Mouse (Mus musculus): ENCODE results near the gene Trim33. TPM values are rescaled to one million over a fixed set of nuclear protein-coding genes. Genes with fewer than 3 reads are reported as not detected.

Gene Trim33
- polyA plus RNA-seq, 1 experiment from 2014 or later, result 14.8 TPM

DNA sequence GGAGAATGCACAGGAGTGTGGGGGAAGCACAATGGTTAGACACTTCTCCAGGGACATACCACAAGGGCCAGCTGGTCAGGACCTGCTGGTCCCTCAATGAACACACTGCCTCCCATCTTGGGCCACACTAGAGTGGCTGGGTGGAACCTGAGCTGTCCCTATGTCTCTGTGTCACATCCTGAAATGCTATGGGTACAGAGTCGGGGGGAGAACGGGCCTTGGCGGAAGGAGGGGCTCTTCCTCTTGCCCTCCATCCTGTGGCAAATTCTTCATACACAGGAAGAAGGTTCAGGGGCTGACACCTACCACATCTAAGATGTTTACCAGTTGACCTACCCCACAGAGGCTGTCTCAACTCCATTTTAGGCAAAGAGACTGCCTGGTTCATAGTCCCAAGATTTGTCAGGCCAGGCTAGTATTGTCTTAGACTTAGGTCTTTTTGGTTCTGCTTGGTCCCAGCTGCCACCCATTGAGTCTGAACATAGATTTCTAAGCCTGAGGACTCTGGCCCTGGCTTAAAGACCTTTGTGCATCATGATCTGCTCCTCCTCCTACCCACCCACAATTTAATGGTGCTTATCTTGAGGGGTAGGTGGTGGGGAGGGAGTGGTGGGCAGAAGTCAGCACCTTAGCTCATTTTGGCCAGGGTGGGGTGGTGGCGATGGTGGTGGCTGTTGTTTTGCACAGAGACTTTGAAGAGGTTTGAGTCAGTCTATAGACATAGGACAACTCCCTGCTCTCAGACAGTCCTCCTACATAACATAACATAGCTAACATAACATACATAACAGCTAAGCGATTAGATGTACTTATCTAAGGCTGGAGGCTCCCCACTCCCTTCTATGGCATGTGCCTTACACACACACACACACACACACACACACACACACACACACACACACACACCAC is 106.5 kb downstream of the Trim33 start:
- H3K36me3 ChIP-seq, result no peaks in the 10 kb centered on the region
- peak overlapping the region; percentile 64 for H3K27ac ChIP-seq
- no peak overlapping the region for H3K9ac ChIP-seq
- ATAC-seq, result peak; percentile 53
- H3K4me3 ChIP-seq, result no peak overlapping the region
- peaks cover 3% of the 10 kb centered on the region; the same call in 1 of the 2 replicates for H3K9me3 ChIP-seq (replicated peaks)
- peak overlapping the region; percentile 41 for H3K4me2 ChIP-seq
- peaks cover 32% of the 10 kb centered on the region for H3K4me1 ChIP-seq
- H3K27me3 ChIP-seq (replicated peaks), result no peaks in the 10 kb centered on the region; the same call in 1 of the 2 replicates
- 50% methylated on average over 5 of the region's 5 CpGs for WGBS (ENCODE audit: insufficient replicate concordance)

DNA sequence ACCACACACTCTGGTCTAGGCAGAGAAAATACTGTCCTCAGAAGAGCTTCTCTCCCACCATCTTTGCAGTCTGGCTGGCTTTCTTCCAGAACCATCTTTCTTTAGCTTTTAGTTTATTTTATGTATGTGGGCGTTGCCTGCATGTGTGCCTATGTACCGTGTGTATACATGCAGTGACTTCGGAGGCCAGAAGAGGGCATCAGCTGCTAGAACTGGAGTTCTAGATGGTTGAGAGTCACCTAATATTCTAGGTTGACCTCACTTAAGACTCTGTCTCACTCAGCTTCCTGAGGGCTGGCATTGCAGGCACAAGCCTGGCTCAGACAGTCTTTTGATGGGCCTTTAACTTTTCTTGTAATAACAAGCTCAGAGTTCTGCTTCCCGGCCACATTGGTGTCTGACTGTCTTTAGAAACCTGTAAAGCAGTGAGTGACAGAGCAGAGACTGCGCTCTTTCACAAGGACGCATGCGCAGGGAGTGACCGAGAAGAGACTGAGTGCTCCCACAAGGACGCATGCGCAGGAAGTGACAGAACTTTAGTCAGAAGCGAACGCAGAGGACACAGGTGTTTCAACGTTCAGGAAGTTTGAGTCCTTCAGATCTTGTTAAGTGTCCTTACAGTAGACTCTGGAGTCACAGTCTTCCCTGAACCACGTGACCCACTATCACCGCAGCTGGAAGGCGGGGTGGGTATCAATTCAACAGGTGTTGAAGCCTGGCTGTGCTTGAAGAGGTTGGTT is 107.4 kb downstream of the Trim33 start:
- WGBS (ENCODE audit: insufficient replicate concordance), result 86% methylated on average over 16 of the region's 16 CpGs
- H3K9me3 ChIP-seq (replicated peaks), result peaks cover 3% of the 10 kb centered on the region; the same call in 1 of the 2 replicates

DNA sequence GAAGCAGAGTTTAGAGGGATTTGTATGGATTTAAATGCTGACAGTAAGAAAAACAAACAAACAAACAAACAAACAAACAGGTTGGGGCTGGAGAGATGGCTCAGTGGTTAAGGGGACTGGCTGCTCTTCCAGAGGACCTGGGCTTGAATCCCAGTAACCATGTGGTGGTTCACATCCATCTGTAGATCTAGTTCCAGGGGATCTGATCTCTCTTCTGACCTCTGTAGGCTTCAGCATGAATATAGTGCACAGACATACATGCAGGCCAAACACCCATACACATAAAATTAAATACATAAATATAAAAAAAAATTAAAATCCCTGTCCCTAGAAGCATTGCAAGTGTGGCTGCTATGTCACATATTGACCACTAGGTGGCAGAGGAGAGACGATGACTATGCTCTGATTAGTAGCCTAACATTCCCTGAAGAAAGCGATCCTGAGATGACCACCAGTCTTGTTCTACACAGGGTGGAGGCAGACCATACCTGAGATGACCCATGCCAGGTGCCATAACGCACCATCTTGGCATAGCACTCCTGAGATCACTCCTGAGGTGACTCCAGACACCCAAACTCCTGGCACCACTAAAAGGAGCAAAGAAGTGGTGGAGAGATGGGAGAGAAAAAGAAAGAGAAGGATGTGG is 113.6 kb downstream of the Trim33 start:
- Histone ChIP-seq H3K4me3 (no peak overlapping the region), H3K4me2 (no peak overlapping the region), H3K9me3 (replicated peaks) (no peaks in the 10 kb centered on the region), H3K27ac (no peak overlapping the region), H3K27me3 (replicated peaks) (peaks cover 9% of the 10 kb centered on the region; the same call in 1 of the 2 replicates), H3K36me3 (no peaks in the 10 kb centered on the region), H3K4me1 (no peaks in the 10 kb centered on the region), H3K9ac (no peak overlapping the region)
- no peak for ATAC-seq
- 4% methylated on average over 3 of the region's 3 CpGs for WGBS (ENCODE audit: insufficient replicate concordance)

More for the DNA sequence above, 107.4 kb downstream of the Trim33 start:
- no peak overlapping the region for H3K27ac ChIP-seq
- no peak overlapping the region for H3K4me2 ChIP-seq
- peaks cover 32% of the 10 kb centered on the region for H3K4me1 ChIP-seq
- no peak for ATAC-seq
- H3K9ac ChIP-seq, result no peak overlapping the region
- no peaks in the 10 kb centered on the region; the same call in 1 of the 2 replicates for H3K27me3 ChIP-seq (replicated peaks)
- H3K4me3 ChIP-seq, result no peak overlapping the region
- H3K36me3 ChIP-seq, result no peaks in the 10 kb centered on the region

DNA sequence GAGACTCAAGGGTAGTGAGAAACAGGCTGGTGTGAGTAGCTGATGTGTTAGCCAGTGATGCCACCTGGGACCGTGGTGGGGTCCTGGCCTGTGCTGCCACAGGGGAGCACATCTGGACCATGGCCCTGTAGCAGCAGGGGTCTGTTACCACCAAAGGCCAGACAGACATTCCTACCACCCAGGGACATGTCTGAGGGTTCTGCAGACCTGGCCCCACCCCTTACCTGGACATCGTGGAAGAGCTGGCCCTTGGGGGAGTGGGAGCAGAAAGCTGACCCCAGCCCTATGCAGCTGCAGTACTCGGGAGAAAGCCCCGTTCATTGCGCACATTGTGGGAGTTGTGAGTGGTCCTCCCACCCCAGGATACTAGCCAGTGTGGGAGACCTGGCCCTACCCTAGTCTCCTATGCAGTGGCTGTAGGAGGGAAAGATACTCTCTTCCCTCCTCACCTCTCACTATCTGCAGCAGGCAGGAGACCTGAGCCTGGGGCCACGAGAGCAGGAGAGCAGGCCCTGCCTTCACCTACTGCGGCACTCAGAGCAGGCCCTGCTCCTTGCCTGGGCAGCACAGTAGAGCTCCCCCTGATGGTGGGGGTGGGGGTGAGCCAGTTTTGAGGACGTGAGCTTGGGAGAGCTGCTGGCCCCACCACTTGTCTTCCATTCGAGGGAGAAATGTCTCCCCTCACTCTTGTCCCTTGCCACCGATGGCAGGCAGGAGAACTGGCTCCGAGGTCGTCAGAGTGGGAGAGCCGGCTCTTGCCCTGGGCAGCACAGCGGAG is 114.4 kb downstream of the Trim33 start:
- 70% methylated on average over 14 of the region's 14 CpGs for WGBS (ENCODE audit: insufficient replicate concordance)
- peaks cover 9% of the 10 kb centered on the region; the same call in 1 of the 2 replicates for H3K27me3 ChIP-seq (replicated peaks)
- H3K9ac ChIP-seq, result no peak overlapping the region
- H3K36me3 ChIP-seq, result no peaks in the 10 kb centered on the region
- no peaks in the 10 kb centered on the region for H3K9me3 ChIP-seq (replicated peaks)
- no peak overlapping the region for H3K4me3 ChIP-seq
- no peak overlapping the region for H3K27ac ChIP-seq
- H3K4me2 ChIP-seq, result no peak overlapping the region
- ATAC-seq, result no peak
- H3K4me1 ChIP-seq, result no peaks in the 10 kb centered on the region

DNA sequence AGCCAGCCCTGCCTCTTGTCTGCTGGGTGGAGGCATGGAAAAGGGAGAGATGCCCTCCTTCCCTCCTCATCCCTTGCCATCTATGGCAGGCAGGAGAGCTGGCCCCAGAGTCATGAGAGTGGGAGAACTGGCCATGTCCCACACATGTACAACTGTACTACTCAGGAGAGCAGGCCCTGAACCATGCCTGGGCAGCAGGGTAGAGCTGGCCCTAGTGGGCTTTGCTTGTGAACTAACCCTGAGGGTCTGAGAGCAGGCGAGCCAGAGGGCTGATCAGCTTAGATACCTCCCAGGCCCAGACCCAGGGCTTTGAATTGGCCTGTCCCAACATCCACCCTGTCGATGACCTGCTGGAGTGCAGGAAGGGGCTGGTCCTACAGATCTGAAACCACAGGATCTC is 115.0 kb downstream of the Trim33 start:
- Histone ChIP-seq H3K27me3 (replicated peaks) (peaks cover 9% of the 10 kb centered on the region; the same call in 1 of the 2 replicates), H3K4me2 (no peak overlapping the region), H3K27ac (no peak overlapping the region), H3K4me3 (no peak overlapping the region), H3K4me1 (no peaks in the 10 kb centered on the region), H3K9me3 (replicated peaks) (no peaks in the 10 kb centered on the region), H3K9ac (no peak overlapping the region), H3K36me3 (no peaks in the 10 kb centered on the region)
- ATAC-seq, result 0 out of 2 replicates have a peak, but pooled peaks have one; percentile 44
- WGBS (ENCODE audit: insufficient replicate concordance), result 48% methylated on average over 2 of the region's 2 CpGs

DNA sequence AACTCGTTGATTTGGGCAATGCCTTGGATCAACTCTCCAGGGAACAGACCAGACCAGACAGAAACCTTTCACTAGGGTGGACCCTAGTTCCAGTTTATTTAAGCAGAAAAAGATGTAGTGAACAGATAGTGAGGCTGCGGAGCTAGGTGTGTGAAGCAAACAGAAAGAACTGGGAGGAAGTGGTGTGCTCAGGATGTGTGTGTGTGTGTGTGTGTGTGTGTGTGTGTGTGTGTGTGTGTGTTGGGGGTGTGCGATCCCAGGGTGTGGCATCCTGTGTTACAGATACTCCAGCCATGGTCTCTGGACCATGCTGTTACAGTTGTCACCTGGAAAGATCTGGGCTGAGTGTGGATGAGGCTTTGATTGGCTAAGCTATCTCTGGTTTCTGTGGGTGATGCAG is 118.4 kb downstream of the Trim33 start:
- H3K4me1 ChIP-seq, result no peaks in the 10 kb centered on the region
- 0 out of 2 replicates have a peak, but pooled peaks cover 9% of the 10 kb centered on the region for H3K27me3 ChIP-seq (replicated peaks)
- H3K36me3 ChIP-seq, result no peaks in the 10 kb centered on the region
- H3K4me2 ChIP-seq, result no peak overlapping the region
- no peak for ATAC-seq
- no peaks in the 10 kb centered on the region for H3K9me3 ChIP-seq (replicated peaks)
- WGBS (ENCODE audit: insufficient replicate concordance), result 50% methylated on average over 3 of the region's 3 CpGs
- H3K9ac ChIP-seq, result no peak overlapping the region
- no peak overlapping the region for H3K27ac ChIP-seq
- no peak overlapping the region for H3K4me3 ChIP-seq

DNA sequence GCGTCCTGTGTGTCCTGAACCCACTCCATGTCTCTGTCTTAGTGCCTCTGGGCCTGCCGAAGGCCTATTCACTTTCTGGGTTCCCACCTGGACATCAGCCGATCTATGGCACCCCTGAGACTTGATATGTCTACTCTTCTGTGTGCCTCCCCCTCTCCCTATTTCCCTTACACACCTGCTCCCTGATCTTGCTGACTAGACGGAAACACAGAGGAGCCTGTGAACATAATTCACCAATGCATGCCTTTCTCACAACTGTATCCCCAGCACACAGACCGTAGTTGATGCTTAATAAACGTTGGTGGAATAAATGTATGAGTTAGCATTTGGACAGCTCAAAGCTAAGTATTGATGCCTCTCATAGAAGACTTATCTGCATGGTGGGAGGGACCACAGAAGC is 121.7 kb downstream of the Trim33 start:
- H3K36me3 ChIP-seq, result no peaks in the 10 kb centered on the region
- no peak for ATAC-seq
- H3K4me1 ChIP-seq, result no peaks in the 10 kb centered on the region
- no peaks in the 10 kb centered on the region for H3K9me3 ChIP-seq (replicated peaks)
- no peak overlapping the region for H3K4me2 ChIP-seq
- H3K4me3 ChIP-seq, result no peak overlapping the region
- H3K27me3 ChIP-seq (replicated peaks), result no peaks in the 10 kb centered on the region
- H3K27ac ChIP-seq, result no peak overlapping the region
- no peak overlapping the region for H3K9ac ChIP-seq
- 64% methylated on average over 6 of the region's 6 CpGs for WGBS (ENCODE audit: insufficient replicate concordance)

DNA sequence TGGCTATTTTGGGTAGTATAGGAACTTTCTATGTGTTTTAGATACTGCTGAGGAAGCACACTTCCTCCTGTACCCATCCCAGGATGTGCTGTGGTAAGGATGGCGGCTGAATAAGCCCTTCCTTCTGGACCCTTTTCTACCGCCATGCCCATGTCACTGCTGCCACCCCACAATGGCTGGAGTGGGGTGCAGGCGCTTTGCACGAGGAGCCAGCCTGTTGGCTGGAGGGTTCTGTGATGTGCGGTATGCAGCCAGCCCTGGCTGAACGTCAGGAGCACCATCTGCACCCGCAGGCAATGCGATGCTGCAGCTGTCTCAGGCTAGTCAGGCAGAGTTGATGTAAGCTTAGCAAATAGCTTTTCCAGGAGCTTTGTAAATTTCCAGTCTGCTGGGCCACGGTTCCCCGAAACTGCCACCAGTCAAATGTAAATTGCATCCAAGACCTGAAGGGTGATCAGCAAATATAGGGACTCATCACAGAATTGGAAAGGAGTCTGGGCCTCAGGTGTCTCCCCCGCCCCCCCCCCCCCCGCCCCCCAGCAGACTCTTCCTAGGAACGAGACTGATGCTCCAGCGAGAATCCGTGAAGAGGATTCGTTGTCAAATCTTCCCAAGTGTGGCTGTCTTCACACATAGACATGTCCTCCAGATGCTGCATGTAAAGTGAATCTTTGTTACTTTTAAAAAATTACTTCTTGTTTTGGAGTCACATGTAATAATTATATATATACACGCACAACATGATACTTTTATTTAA is 122.4 kb downstream of the Trim33 start:
- Histone ChIP-seq H3K4me2 (no peak overlapping the region), H3K27ac (no peak overlapping the region), H3K4me3 (no peak overlapping the region), H3K27me3 (replicated peaks) (no peaks in the 10 kb centered on the region), H3K9ac (no peak overlapping the region), H3K9me3 (replicated peaks) (no peaks in the 10 kb centered on the region), H3K4me1 (no peaks in the 10 kb centered on the region), H3K36me3 (no peaks in the 10 kb centered on the region)
- WGBS (ENCODE audit: insufficient replicate concordance), result 42% methylated on average over 17 of the region's 17 CpGs
- no peak for ATAC-seq

DNA sequence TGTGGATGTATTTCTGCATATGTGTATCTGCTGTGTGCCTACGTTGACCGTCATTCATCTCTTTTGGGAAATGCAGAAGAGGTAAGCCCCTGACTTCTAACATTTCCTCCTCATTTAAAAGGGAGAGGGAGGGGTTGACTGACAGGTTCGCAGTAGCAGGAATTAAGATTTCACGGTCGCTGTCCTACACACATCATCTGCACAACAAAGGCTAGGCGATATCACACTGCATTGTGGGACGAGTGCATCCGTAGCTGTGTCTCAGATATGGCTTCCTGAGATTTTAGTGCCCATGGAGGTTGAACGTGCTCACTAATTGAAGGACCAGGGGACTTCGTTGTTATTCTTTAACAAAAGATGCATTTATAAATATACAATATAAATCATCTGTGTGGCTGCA is 123.1 kb downstream of the Trim33 start:
- no peaks in the 10 kb centered on the region for H3K27me3 ChIP-seq (replicated peaks)
- 50% methylated on average over 10 of the region's 10 CpGs for WGBS (ENCODE audit: insufficient replicate concordance)
- H3K9ac ChIP-seq, result no peak overlapping the region
- no peak overlapping the region for H3K4me3 ChIP-seq
- no peak for ATAC-seq
- H3K36me3 ChIP-seq, result no peaks in the 10 kb centered on the region
- H3K4me2 ChIP-seq, result no peak overlapping the region
- H3K27ac ChIP-seq, result no peak overlapping the region
- no peaks in the 10 kb centered on the region for H3K9me3 ChIP-seq (replicated peaks)
- no peaks in the 10 kb centered on the region for H3K4me1 ChIP-seq

DNA sequence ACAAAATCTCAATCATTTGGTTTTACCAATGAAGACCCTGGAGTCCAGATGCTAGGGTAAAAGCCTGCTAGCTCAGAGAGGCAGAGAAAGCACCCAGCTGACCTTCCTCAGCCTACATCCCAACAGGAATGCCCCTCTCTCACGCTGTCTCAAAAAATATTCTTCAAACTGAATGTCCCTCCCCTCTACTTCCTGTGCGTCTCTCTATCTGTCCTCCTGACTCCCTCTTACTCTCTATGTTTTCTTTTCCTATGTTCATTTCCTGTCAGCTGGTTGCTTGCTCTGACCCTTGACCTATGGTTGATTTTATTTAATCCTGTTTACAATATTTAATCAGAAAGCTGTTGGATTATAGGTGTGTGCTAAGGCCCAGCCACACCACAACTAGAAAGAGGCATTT is 126.0 kb downstream of the Trim33 start:
- H3K9me3 ChIP-seq (replicated peaks), result no peaks in the 10 kb centered on the region
- H3K36me3 ChIP-seq, result no peaks in the 10 kb centered on the region
- no peak overlapping the region for H3K4me3 ChIP-seq
- no peaks in the 10 kb centered on the region for H3K4me1 ChIP-seq
- no peak overlapping the region for H3K4me2 ChIP-seq
- ATAC-seq, result no peak
- H3K9ac ChIP-seq, result no peak overlapping the region
- no peaks in the 10 kb centered on the region for H3K27me3 ChIP-seq (replicated peaks)
- no peak overlapping the region for H3K27ac ChIP-seq
- WGBS (ENCODE audit: insufficient replicate concordance), result 53% methylated on average over 2 of the region's 2 CpGs

Data from liver, embryonic 12.5 days (tissue).